Comparison of ENCODE assay signal across 10 mouse cellular contexts in genomic region chr10:79914131-79914947, GRCm38 (mm10). TPM values are rescaled to one million over a fixed set of nuclear protein-coding genes. Genes with fewer than 3 reads are reported as not detected.
DNase-seq lines count a peak whose midpoint lies in the region; ATAC-seq and TF ChIP-seq lines count a peak whose summit lies in the region.
"Had no signal": no experiment of that assay in that cellular context is flagged by ENCODE, and none has a peak within 500 bp of the region (broad histone marks: within the 10 kb centered on the region; RNA-seq: fewer than 3 reads in every experiment).

No protein-coding gene starts in this region.

- TF ChIP-seq CTCF in bone marrow, adult 2 months (IDR thresholded peaks at IDR 0.05; ENCODE audit: control insufficient read depth, insufficient read depth, low read length) = no peak

- ATAC-seq in heart, embryonic 15.5 days (replicated peaks; ENCODE audit: insufficient number of reproducible peaks, insufficient read depth, low FRiP score, low read depth) = no peak
- ATAC-seq in megakaryocyte progenitor cell, adult 5-6 weeks (replicated peaks; ENCODE audit: poor library complexity) = peak; percentile 56

- no peaks in the 10 kb centered on the region for H3K9me3 ChIP-seq in heart, embryonic 15.5 days (replicated peaks)
- H3K9me3 ChIP-seq in hindbrain, embryonic 10.5 days = no peaks in the 10 kb centered on the region

- no peak overlapping the region for H3K4me3 ChIP-seq in heart, embryonic 15.5 days
- peak overlapping the region; percentile 72 for H3K4me3 ChIP-seq in bone marrow, adult 2 months (replicated peaks; ENCODE audit: control insufficient read depth, low read depth, low read length)
- peak overlapping the region; percentile 73; the same call in 1 of the 2 replicates for H3K4me3 ChIP-seq in hindbrain, embryonic 10.5 days

- peaks cover 8% of the 10 kb centered on the region; the same call in 1 of the 2 replicates for H3K36me3 ChIP-seq in heart, embryonic 15.5 days
- H3K36me3 ChIP-seq in hindbrain, embryonic 10.5 days = peaks cover 34% of the 10 kb centered on the region

- no peak overlapping the region; the same call in 1 of the 2 replicates for H3K9ac ChIP-seq in heart, embryonic 15.5 days

- intact Hi-C loops in heart, postnatal 10 days (cut with DNase I) = no loop called here

- 0 out of 2 replicates have a peak overlapping the region, but pooled peaks have one; percentile 1 for H3K4me2 ChIP-seq in heart, embryonic 15.5 days

- TF ChIP-seq POLR2A in bone marrow, adult 2 months (IDR thresholded peaks at IDR 0.05; ENCODE audit: borderline replicate concordance, control insufficient read depth, low read depth, low read length) = no peak

- H3K27ac ChIP-seq in heart, embryonic 15.5 days = peak overlapping the region; percentile 26; the same call in 1 of the 2 replicates
- peak overlapping the region; percentile 81 for H3K27ac ChIP-seq in bone marrow, adult 2 months (ENCODE audit: control insufficient read depth, insufficient read depth, low read depth, low read length, poor library complexity)
- H3K27ac ChIP-seq in hindbrain, embryonic 10.5 days = peak overlapping the region; percentile 45; the same call in 1 of the 2 replicates

- no peak for DNase-seq in heart, postnatal 10 days
- no peak for DNase-seq in hindbrain, embryonic 10.5 days (ENCODE audit: low spot score)
- DNase-seq in left cerebral cortex, adult 11 months (ENCODE audit: low spot score) = no peak
- no peak for DNase-seq in thymus, postnatal 4 days
- DNase-seq in right cerebral cortex, adult 2 months (ENCODE audit: low spot score in 2 of 2) = no peak
- DNase-seq: layer of hippocampus, adult 9-11 months; right cerebral cortex, postnatal 14 days had no signal

- 58% methylated on average over 11 of the region's 11 CpGs for WGBS in heart, embryonic 15.5 days
- WGBS in bone marrow, adult 2 months = 36% methylated on average over 11 of the region's 11 CpGs
- WGBS in hindbrain, embryonic 10.5 days = 70% methylated on average over 11 of the region's 11 CpGs

- peaks cover 22% of the 10 kb centered on the region for H3K27me3 ChIP-seq in heart, embryonic 15.5 days
- H3K27me3 ChIP-seq in hindbrain, embryonic 10.5 days (ENCODE audit: insufficient read depth, poor library complexity, severe bottlenecking) = peaks cover 24% of the 10 kb centered on the region

- H3K4me1 ChIP-seq in heart, embryonic 15.5 days (replicated peaks) = peaks cover 53% of the 10 kb centered on the region
- H3K4me1 ChIP-seq in bone marrow, adult 2 months (ENCODE audit: control insufficient read depth, insufficient read depth, low read length) = peaks cover 5% of the 10 kb centered on the region
- H3K4me1 ChIP-seq in hindbrain, embryonic 10.5 days (replicated peaks) = peaks cover 60% of the 10 kb centered on the region

RNA-seq across cellular contexts. Expression of gene Kiss1r, which starts 2.4 kb away (rescaled TPM):
- polyA plus RNA-seq in heart, embryonic 15.5 days (2015; fragmentation: Nextera tagmentation; extraction: Ambion mirVana) = 0.34 and 0.51 TPM in 2 replicates
- total RNA-seq in heart, postnatal 10 days (2021) = under 1 TPM; 0.17 to 0.22 TPM
- polyA plus RNA-seq in bone marrow, adult 2 months (2011; ENCODE audit: insufficient read depth, insufficient read length, low replicate concordance, missing spikeins) = 1.5 TPM in 1 of 2 replicates, not detected in the other
- polyA plus RNA-seq in hindbrain, embryonic 10.5 days (2016; fragmentation: Nextera tagmentation; extraction: Ambion mirVana) = 0.72 and 0.80 TPM in 2 replicates
- 0.15 TPM in 2 replicates for total RNA-seq in megakaryocyte progenitor cell, adult 5-6 weeks (2015)
- total RNA-seq in megakaryocyte progenitor cell, adult 5-6 weeks (2017) = 0.25 and 1.3 TPM in 2 replicates

RNA-seq across cellular contexts. Expression of gene Gm26602, which starts 3.7 kb away (rescaled TPM):
- 15.7 TPM in 1 of 2 replicates, not detected in the other for polyA plus RNA-seq in heart, embryonic 15.5 days (2015; fragmentation: Nextera tagmentation; extraction: Ambion mirVana)
- not detected for total RNA-seq in heart, postnatal 10 days (2021)
- not detected in 2 replicates for polyA plus RNA-seq in bone marrow, adult 2 months (2011; ENCODE audit: insufficient read depth, insufficient read length, low replicate concordance, missing spikeins)
- 2.6 and 4.5 TPM in 2 replicates for polyA plus RNA-seq in hindbrain, embryonic 10.5 days (2016; fragmentation: Nextera tagmentation; extraction: Ambion mirVana)
- not detected in 2 replicates for total RNA-seq in megakaryocyte progenitor cell, adult 5-6 weeks (2015)
- not detected in 2 replicates for total RNA-seq in megakaryocyte progenitor cell, adult 5-6 weeks (2017)

RNA-seq across cellular contexts. Expression of gene Med16, which starts 5.6 kb away (rescaled TPM):
- polyA plus RNA-seq in heart, embryonic 15.5 days (2015; fragmentation: Nextera tagmentation; extraction: Ambion mirVana) = 34.8 and 45.7 TPM in 2 replicates
- total RNA-seq in heart, postnatal 10 days (2021) = 10 to 100 TPM; 59.5 to 60.0 TPM
- polyA plus RNA-seq in bone marrow, adult 2 months (2011; ENCODE audit: insufficient read depth, insufficient read length, low replicate concordance, missing spikeins) = 12.3 and 19.2 TPM in 2 replicates
- 68.3 and 77.3 TPM in 2 replicates for polyA plus RNA-seq in hindbrain, embryonic 10.5 days (2016; fragmentation: Nextera tagmentation; extraction: Ambion mirVana)
- total RNA-seq in megakaryocyte progenitor cell, adult 5-6 weeks (2015) = 13.9 and 14.4 TPM in 2 replicates
- total RNA-seq in megakaryocyte progenitor cell, adult 5-6 weeks (2017) = 22.1 and 24.8 TPM in 2 replicates

RNA-seq across cellular contexts. Expression of gene R3hdm4, which starts 6.7 kb away (rescaled TPM):
- polyA plus RNA-seq in heart, embryonic 15.5 days (2015; fragmentation: Nextera tagmentation; extraction: Ambion mirVana) = 95.2 and 118 TPM in 2 replicates
- total RNA-seq in heart, postnatal 10 days (2021) = 10 to 100 TPM; 93.4 to 94.9 TPM
- 182 and 197 TPM in 2 replicates for polyA plus RNA-seq in bone marrow, adult 2 months (2011; ENCODE audit: insufficient read depth, insufficient read length, low replicate concordance, missing spikeins)
- 130 and 152 TPM in 2 replicates for polyA plus RNA-seq in hindbrain, embryonic 10.5 days (2016; fragmentation: Nextera tagmentation; extraction: Ambion mirVana)
- total RNA-seq in megakaryocyte progenitor cell, adult 5-6 weeks (2015) = 72.3 and 78.7 TPM in 2 replicates
- 35.1 and 50.7 TPM in 2 replicates for total RNA-seq in megakaryocyte progenitor cell, adult 5-6 weeks (2017)

RNA-seq across cellular contexts. Expression of gene Arid3a, which starts 12.5 kb away (rescaled TPM):
- 2.1 and 3.7 TPM in 2 replicates for polyA plus RNA-seq in heart, embryonic 15.5 days (2015; fragmentation: Nextera tagmentation; extraction: Ambion mirVana)
- total RNA-seq in heart, postnatal 10 days (2021) = 1 to 10 TPM; 3.1 to 3.2 TPM
- 12.4 and 27.6 TPM in 2 replicates for polyA plus RNA-seq in bone marrow, adult 2 months (2011; ENCODE audit: insufficient read depth, insufficient read length, low replicate concordance, missing spikeins)
- polyA plus RNA-seq in hindbrain, embryonic 10.5 days (2016; fragmentation: Nextera tagmentation; extraction: Ambion mirVana) = 11.1 and 15.0 TPM in 2 replicates
- 19.9 and 21.6 TPM in 2 replicates for total RNA-seq in megakaryocyte progenitor cell, adult 5-6 weeks (2015)
- total RNA-seq in megakaryocyte progenitor cell, adult 5-6 weeks (2017) = 31.0 and 32.2 TPM in 2 replicates

Comparison
In these comparisons a context has a peak if more than half of its experiments do, and no peak if none do; other contexts are left out.
1. H3K27ac ChIP-seq: peak in every context shown above with its lines; median percentile 81 in bone marrow, adult 2 months; 45 in hindbrain, embryonic 10.5 days; 26 in heart, embryonic 15.5 days.